Mouse (Mus musculus): ENCODE measurements around the gene Chst5. TPM values are rescaled to one million over a fixed set of nuclear protein-coding genes. Genes with fewer than 3 reads are reported as not detected.

Chst5 gene
- polyA plus RNA-seq, 1 experiment from 2014 or later: 1.4 TPM

DNA sequence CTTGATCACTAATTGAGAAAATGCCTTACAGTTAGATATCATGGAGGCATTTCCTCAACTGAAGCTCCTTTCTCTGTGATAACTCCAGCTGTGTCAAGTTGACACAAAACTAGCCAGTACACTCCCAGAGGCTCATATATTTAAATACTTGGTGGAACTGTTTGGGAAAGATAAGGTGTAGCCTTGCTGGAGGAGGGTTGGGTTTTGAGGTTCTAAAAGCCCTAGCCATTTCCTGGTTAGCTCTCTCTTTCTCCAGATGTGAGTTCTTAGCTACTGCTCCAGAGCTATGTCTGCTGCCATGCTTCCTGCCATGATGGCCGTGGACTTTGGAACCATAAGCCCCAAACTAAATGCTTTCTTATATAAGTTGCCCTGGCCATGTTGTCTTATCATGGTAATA is 22.8 kb downstream of the Chst5 start:
- Histone ChIP-seq H3K27ac (ENCODE audit: low read length) (no peak overlapping the region), H3K9me3 (ENCODE audit: control insufficient read depth, low read length) (no peaks in the 10 kb centered on the region), H3K9ac (ENCODE audit: low read depth, low read length) (no peak overlapping the region), H3K27me3 (replicated peaks; ENCODE audit: control insufficient read depth, insufficient read depth, low read length) (peaks cover 21% of the 10 kb centered on the region), H3K4me2 (ENCODE audit: low read depth, low read length) (no peak overlapping the region), H3K4me1 (ENCODE audit: control insufficient read depth, insufficient read depth, low read length) (peaks cover 7% of the 10 kb centered on the region), H3K36me3 (ENCODE audit: control insufficient read depth, insufficient read depth, low read length) (no peaks in the 10 kb centered on the region), H3K4me3 (ENCODE audit: low read length) (no peak overlapping the region)
- 89% methylated on average over 1 of the region's 1 CpGs for WGBS
- ATAC-seq: no peak

DNA sequence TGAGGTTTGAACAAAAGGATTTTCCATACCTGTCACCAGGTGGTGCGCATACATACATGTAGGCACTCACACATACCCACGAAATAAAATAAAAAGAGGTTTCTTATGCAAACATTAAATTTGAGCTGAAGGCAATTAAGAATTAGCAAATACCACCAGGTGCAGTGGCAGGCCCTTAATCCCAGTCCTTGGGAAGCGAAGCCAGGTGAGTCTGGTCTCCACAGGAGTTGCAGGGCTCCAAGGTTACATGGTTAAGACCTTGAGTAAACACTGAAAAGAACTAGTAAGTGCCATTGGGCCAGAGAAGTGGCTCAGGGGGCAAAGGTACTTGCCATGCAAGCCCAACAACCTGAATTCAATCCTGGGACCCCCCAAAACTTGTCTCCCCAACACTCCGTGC is 26.6 kb downstream of the Chst5 start:
- Histone ChIP-seq H3K27ac (ENCODE audit: low read length) (no peak overlapping the region), H3K4me2 (ENCODE audit: low read depth, low read length) (no peak overlapping the region), H3K27me3 (replicated peaks; ENCODE audit: control insufficient read depth, insufficient read depth, low read length) (no peaks in the 10 kb centered on the region), H3K4me3 (ENCODE audit: low read length) (no peak overlapping the region), H3K9me3 (ENCODE audit: control insufficient read depth, low read length) (no peaks in the 10 kb centered on the region), H3K36me3 (ENCODE audit: control insufficient read depth, insufficient read depth, low read length) (no peaks in the 10 kb centered on the region), H3K4me1 (ENCODE audit: control insufficient read depth, insufficient read depth, low read length) (no peaks in the 10 kb centered on the region; the same call in 1 of the 2 replicates), H3K9ac (ENCODE audit: low read depth, low read length) (no peak overlapping the region)
- WGBS: 76% methylated on average over 4 of the region's 4 CpGs
- 0 out of 2 replicates have a peak, but pooled peaks have one; percentile 36 for ATAC-seq

DNA sequence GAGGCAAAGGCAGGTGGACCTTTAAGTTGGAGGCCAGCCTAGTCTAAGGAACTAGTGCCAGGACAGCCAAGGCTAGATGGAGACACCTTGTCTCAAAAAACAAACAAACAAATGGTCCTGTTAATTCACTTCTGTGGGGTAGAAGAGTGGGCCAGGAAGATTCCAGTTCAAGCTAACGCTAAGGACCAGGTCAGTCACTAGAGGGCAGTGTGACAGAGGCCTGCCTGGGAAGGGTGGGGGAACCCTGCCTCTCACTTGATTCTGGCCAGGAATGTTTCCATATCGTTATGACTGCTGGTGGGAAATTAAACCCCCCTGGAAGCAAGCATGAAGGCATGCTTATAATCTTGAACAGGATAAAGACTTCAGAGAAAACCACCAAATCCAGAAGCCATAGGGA is 28.7 kb downstream of the Chst5 start:
- H3K27ac ChIP-seq (ENCODE audit: low read length): no peak overlapping the region
- no peak overlapping the region for H3K4me2 ChIP-seq (ENCODE audit: low read depth, low read length)
- no peaks in the 10 kb centered on the region for H3K9me3 ChIP-seq (ENCODE audit: control insufficient read depth, low read length)
- no peaks in the 10 kb centered on the region for H3K4me1 ChIP-seq (ENCODE audit: control insufficient read depth, insufficient read depth, low read length)
- WGBS: 0% methylated on average over 2 of the region's 2 CpGs
- H3K27me3 ChIP-seq (replicated peaks; ENCODE audit: control insufficient read depth, insufficient read depth, low read length): no peaks in the 10 kb centered on the region
- H3K9ac ChIP-seq (ENCODE audit: low read depth, low read length): no peak overlapping the region
- no peak overlapping the region for H3K4me3 ChIP-seq (ENCODE audit: low read length)
- H3K36me3 ChIP-seq (ENCODE audit: control insufficient read depth, insufficient read depth, low read length): no peaks in the 10 kb centered on the region
- no peak for ATAC-seq

DNA sequence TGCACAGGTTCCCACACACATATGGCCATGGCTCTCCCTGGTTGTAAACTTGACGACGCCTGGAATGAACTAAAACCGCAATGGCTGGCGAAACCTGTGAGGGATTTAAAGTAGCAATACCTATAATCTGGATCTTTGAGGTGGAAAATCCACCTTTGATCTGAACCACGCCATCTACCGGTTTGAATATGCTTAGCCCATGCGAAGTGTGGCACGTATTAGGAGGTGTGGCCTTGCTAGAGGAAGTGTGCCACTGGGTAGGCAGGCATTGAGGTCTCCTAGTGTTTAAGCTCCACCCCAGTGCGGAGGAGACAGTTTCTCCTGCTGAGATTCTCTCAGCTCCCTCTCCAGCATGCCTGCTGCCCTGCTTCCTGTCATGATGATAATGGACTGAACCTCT is 32.5 kb downstream of the Chst5 start:
- no peak overlapping the region for H3K4me3 ChIP-seq (ENCODE audit: low read length)
- no peaks in the 10 kb centered on the region for H3K9me3 ChIP-seq (ENCODE audit: control insufficient read depth, low read length)
- no peak overlapping the region for H3K4me2 ChIP-seq (ENCODE audit: low read depth, low read length)
- H3K9ac ChIP-seq (ENCODE audit: low read depth, low read length): no peak overlapping the region
- H3K27me3 ChIP-seq (replicated peaks; ENCODE audit: control insufficient read depth, insufficient read depth, low read length): no peaks in the 10 kb centered on the region
- 69% methylated on average over 9 of the region's 9 CpGs for WGBS
- H3K4me1 ChIP-seq (ENCODE audit: control insufficient read depth, insufficient read depth, low read length): peaks cover 4% of the 10 kb centered on the region
- ATAC-seq: no peak
- no peaks in the 10 kb centered on the region for H3K36me3 ChIP-seq (ENCODE audit: control insufficient read depth, insufficient read depth, low read length)
- H3K27ac ChIP-seq (ENCODE audit: low read length): no peak overlapping the region

DNA sequence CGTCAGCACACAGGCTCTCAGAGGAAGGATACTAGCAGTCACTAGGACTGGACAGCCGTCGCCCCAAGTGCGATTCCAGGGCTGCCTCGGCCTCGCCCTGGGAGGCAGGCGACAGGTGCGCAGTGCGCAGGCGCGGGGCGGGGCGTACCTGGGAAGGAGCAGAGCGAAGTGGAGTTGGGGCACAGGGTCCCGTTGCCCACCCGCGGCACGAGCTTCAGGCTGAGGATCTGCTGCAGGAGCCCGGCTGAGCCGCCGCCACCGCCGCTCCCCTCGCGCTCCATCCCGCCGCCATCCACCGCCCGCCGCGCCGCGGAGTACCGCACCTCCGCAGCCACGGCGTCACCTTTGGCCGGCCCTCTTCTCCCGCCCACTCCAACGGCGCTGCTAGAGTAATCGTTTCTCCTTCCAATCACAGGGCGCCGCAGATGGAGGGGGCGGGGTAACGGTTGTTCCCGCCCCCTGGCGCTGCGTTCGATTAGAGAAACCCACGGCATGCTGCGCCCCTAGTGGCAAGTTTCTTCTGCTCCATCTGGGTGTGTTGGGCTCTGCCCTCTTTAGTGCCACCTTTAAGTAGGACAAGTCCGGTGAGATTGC is 33.8 kb downstream of the Chst5 start, which contains the start of gene Tmem170:
Tmem170 (minus strand) TSS at position 396 of the 594 bp plus-strand sequence.
- Histone ChIP-seq H3K36me3 (ENCODE audit: control insufficient read depth, insufficient read depth, low read length) (no peaks in the 10 kb centered on the region), H3K4me1 (ENCODE audit: control insufficient read depth, insufficient read depth, low read length) (peaks cover 4% of the 10 kb centered on the region), H3K9me3 (ENCODE audit: control insufficient read depth, low read length) (no peaks in the 10 kb centered on the region), H3K4me2 (ENCODE audit: low read depth, low read length) (peak within 1 kb of the TSS; percentile 81), H3K4me3 (ENCODE audit: low read length) (peak within 1 kb of the TSS; percentile 80), H3K27me3 (replicated peaks; ENCODE audit: control insufficient read depth, insufficient read depth, low read length) (no peaks in the 10 kb centered on the region), H3K27ac (ENCODE audit: low read length) (peak within 1 kb of the TSS; percentile 94), H3K9ac (ENCODE audit: low read depth, low read length) (peak within 1 kb of the TSS; percentile 84)
- peak; percentile 99 for ATAC-seq
- WGBS: under 1% methylated on average over 43 of the region's 53 CpGs

DNA sequence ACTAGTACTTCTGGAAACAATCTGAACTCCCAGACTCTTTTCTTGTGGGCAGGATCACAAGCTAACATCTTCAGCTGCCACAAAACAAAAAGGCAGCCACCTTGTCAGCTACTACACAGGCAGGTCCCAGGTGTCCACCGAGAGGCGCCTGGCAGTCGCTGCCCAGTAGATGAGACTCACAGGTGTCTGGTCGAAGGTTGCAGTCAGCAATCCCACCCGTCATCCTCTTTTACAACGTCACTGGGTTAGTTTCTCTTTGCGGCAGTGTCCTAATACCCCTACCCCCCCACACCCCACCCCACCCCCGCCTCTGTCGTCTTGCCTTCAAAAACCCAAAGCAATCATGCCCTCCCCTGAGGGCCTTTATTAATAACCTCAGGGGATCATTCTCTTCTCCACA is 34.5 kb downstream of the Chst5 start:
- H3K4me2 ChIP-seq (ENCODE audit: low read depth, low read length): peak overlapping the region; percentile 81
- peak overlapping the region; percentile 94 for H3K27ac ChIP-seq (ENCODE audit: low read length)
- no peaks in the 10 kb centered on the region for H3K27me3 ChIP-seq (replicated peaks; ENCODE audit: control insufficient read depth, insufficient read depth, low read length)
- H3K36me3 ChIP-seq (ENCODE audit: control insufficient read depth, insufficient read depth, low read length): no peaks in the 10 kb centered on the region
- peak overlapping the region; percentile 80 for H3K4me3 ChIP-seq (ENCODE audit: low read length)
- H3K4me1 ChIP-seq (ENCODE audit: control insufficient read depth, insufficient read depth, low read length): peaks cover 4% of the 10 kb centered on the region
- 5% methylated on average over 9 of the region's 9 CpGs for WGBS
- peak; percentile 47 for ATAC-seq
- no peaks in the 10 kb centered on the region for H3K9me3 ChIP-seq (ENCODE audit: control insufficient read depth, low read length)
- H3K9ac ChIP-seq (ENCODE audit: low read depth, low read length): peak overlapping the region; percentile 84

DNA sequence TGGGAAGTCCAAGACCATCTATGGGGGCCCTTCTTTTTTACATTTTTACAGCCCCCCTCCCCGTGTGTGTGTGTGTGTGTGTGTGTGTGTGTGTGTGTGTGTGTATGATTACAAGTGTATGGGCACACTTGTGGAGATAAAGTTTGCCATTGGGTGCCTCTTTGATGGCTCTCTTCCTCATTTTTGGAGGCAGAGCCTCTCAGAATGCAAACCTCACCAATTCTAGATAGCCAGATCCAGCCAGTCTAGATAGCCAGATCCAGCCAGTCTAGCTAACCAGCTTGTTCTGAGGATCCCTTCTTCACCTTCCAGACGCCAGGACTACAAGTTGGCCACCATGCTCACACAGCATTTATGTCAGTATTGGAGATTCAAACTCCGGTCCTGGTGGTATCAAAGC is 39.0 kb downstream of the Chst5 start:
- Histone ChIP-seq H3K27me3 (replicated peaks; ENCODE audit: control insufficient read depth, insufficient read depth, low read length) (no peaks in the 10 kb centered on the region), H3K27ac (ENCODE audit: low read length) (no peak overlapping the region), H3K4me1 (ENCODE audit: control insufficient read depth, insufficient read depth, low read length) (peaks cover 4% of the 10 kb centered on the region), H3K4me2 (ENCODE audit: low read depth, low read length) (no peak overlapping the region), H3K4me3 (ENCODE audit: low read length) (no peak overlapping the region), H3K36me3 (ENCODE audit: control insufficient read depth, insufficient read depth, low read length) (no peaks in the 10 kb centered on the region; the same call in 1 of the 2 replicates), H3K9me3 (ENCODE audit: control insufficient read depth, low read length) (no peaks in the 10 kb centered on the region), H3K9ac (ENCODE audit: low read depth, low read length) (no peak overlapping the region)
- ATAC-seq: no peak
- WGBS: 83% methylated on average over 3 of the region's 3 CpGs

DNA sequence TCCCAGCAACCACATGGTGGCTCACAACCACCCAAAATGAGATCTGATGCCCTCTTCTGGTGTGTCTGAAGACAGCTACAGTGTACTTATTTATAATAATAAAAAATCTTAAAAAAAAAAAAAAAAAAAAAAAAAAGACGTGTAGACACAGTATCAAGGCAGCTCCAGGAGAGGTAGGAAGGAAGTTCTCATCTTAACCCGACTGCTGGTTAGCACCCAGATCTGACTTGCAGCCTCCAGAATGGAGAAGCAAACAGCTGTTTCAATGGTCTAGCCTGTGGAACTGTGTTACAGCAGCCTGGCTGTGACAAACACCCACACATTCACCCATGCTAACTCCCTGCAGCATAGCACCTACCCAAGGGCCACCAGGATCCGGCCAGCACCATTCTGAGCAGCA is 39.9 kb downstream of the Chst5 start:
- no peaks in the 10 kb centered on the region; the same call in 1 of the 2 replicates for H3K36me3 ChIP-seq (ENCODE audit: control insufficient read depth, insufficient read depth, low read length)
- no peak overlapping the region for H3K4me2 ChIP-seq (ENCODE audit: low read depth, low read length)
- no peaks in the 10 kb centered on the region for H3K27me3 ChIP-seq (replicated peaks; ENCODE audit: control insufficient read depth, insufficient read depth, low read length)
- no peak overlapping the region for H3K4me3 ChIP-seq (ENCODE audit: low read length)
- H3K4me1 ChIP-seq (ENCODE audit: control insufficient read depth, insufficient read depth, low read length): peaks cover 3% of the 10 kb centered on the region; the same call in 1 of the 2 replicates
- ATAC-seq: no peak
- no peak overlapping the region for H3K27ac ChIP-seq (ENCODE audit: low read length)
- H3K9ac ChIP-seq (ENCODE audit: low read depth, low read length): no peak overlapping the region
- WGBS: 84% methylated on average over 3 of the region's 3 CpGs
- no peaks in the 10 kb centered on the region for H3K9me3 ChIP-seq (ENCODE audit: control insufficient read depth, low read length)

DNA sequence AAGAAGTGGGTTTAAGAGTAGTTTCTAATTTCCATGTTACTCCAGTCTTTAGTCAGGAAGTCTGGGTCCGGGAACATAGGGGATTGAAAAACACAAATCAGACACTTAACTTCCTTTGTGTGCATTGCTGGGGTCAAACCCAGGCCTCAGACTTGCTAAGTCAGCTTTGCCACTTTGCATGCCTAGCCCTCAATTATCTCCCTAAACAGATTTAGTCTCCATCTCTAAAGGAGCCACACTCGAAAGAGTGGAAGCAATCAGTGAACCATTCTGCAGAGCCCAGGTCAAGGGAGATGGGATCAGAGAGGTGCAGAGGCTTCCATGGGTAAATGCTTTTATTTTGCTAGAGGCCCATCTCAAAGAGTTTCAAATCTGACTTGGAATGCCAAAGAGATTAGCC is 41.6 kb downstream of the Chst5 start:
- Histone ChIP-seq H3K9ac (ENCODE audit: low read depth, low read length) (no peak overlapping the region), H3K9me3 (ENCODE audit: control insufficient read depth, low read length) (no peaks in the 10 kb centered on the region), H3K36me3 (ENCODE audit: control insufficient read depth, insufficient read depth, low read length) (no peaks in the 10 kb centered on the region; the same call in 1 of the 2 replicates), H3K4me3 (ENCODE audit: low read length) (no peak overlapping the region), H3K4me1 (ENCODE audit: control insufficient read depth, insufficient read depth, low read length) (peaks cover 4% of the 10 kb centered on the region; the same call in 1 of the 2 replicates), H3K27me3 (replicated peaks; ENCODE audit: control insufficient read depth, insufficient read depth, low read length) (no peaks in the 10 kb centered on the region), H3K4me2 (ENCODE audit: low read depth, low read length) (no peak overlapping the region), H3K27ac (ENCODE audit: low read length) (no peak overlapping the region)
- no peak for ATAC-seq
- WGBS: 52% methylated on average over 2 of the region's 2 CpGs

DNA sequence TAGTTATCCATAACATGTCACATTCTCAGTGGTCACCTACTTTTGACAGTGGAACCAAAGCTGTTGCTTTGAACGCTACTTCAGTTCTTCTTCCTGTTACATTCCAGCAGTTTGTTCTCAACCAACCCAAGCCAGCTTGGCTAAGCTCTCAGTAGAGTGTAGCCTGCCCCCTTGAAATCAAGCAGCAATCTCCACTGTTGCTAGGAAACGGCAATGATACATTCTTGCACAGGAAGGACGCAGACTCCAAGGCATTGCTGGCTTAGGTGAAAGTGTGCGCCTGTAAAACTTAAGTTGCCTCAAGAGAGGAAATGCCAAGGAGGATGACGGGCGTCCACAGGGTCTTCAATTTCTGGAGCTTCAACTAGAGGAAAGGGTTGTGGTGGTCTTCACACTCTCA is 44.4 kb downstream of the Chst5 start:
- Histone ChIP-seq H3K27me3 (replicated peaks; ENCODE audit: control insufficient read depth, insufficient read depth, low read length) (no peaks in the 10 kb centered on the region), H3K27ac (ENCODE audit: low read length) (no peak overlapping the region), H3K9me3 (ENCODE audit: control insufficient read depth, low read length) (no peaks in the 10 kb centered on the region), H3K4me2 (ENCODE audit: low read depth, low read length) (no peak overlapping the region), H3K4me3 (ENCODE audit: low read length) (no peak overlapping the region), H3K9ac (ENCODE audit: low read depth, low read length) (no peak overlapping the region), H3K4me1 (ENCODE audit: control insufficient read depth, insufficient read depth, low read length) (peaks cover 4% of the 10 kb centered on the region; the same call in 1 of the 2 replicates), H3K36me3 (ENCODE audit: control insufficient read depth, insufficient read depth, low read length) (no peaks in the 10 kb centered on the region; the same call in 1 of the 2 replicates)
- no peak for ATAC-seq
- WGBS: 80% methylated on average over 6 of the region's 6 CpGs

All from intestine, embryonic 16.5 days (tissue).